Mouse (Mus musculus) cerebellum, postnatal 14 days (tissue): ENCODE data around the gene Pigv.

Source experiments
- DNase-seq, 2 experiments: peaks; one replicate each; pipeline ENCODE4 v3.0.0; 2021; ENCODE audit warnings: mixed read lengths in 2 of 2

Gene Pigv

GRCm38 (mm10) chr4:133612416-133612815, 60.0 kb downstream of the Pigv start:
- no peak for DNase-seq

GRCm38 (mm10) chr4:133611815-133612214, 60.6 kb downstream of the Pigv start:
- no peak for DNase-seq
